Mouse (Mus musculus) neutrophil, adult 83 days (primary cell): ENCODE measurements around the gene Lpcat2b. TPM values are rescaled to one million over a fixed set of nuclear protein-coding genes. Genes with fewer than 3 reads are reported as not detected.

Experiments
- total RNA-seq, 2 experiments: library from RNA; stranded (reverse); gene quantifications; one replicate each; pipeline ENCODE4 v1.2.4; 2023

Lpcat2b gene
- not detected for total RNA-seq

GRCm38 (mm10) chr5:107431249-107431648, at the start of gene Lpcat2b:
TSS of gene Lpcat2b (plus strand) at chr5:107431549.

GRCm38 (mm10) chr5:107402436-107402835, 28.9 kb upstream of the Lpcat2b start, which contains the start of gene Ephx4:
TSS of gene Ephx4 (plus strand) at chr5:107402736.

GRCm38 (mm10) chr5:107437464-107438281, 6.3 kb downstream of the Lpcat2b start, which contains the start of gene Btbd8:
TSS of gene Btbd8 (plus strand) at chr5:107437997.

Other genes starting within 250 kb of the Lpcat2b start
- 1 to 10 TPM; 1.9 to 2.4 TPM for gene Tgfbr3, start 141.9 kb upstream of the Lpcat2b start, total RNA-seq
- gene Brdt, start 100.4 kb upstream of the Lpcat2b start, total RNA-seq = under 1 TPM; 0.15 to 0.26 TPM
- gene Ephx4, start 28.8 kb upstream of the Lpcat2b start, total RNA-seq = not detected
- gene Btbd8, start 6.4 kb downstream of the Lpcat2b start, total RNA-seq = 1 to 10 TPM; 2.7 to 5.4 TPM
- gene Gm42669, start 76.1 kb downstream of the Lpcat2b start, total RNA-seq = not detected
- not detected for gene 1700028K03Rik, start 103.2 kb downstream of the Lpcat2b start, total RNA-seq
- 1 to 10 TPM; 5.9 to 6.9 TPM for gene Rpap2, start 165.8 kb downstream of the Lpcat2b start, total RNA-seq
- gene Glmn, start 166.3 kb downstream of the Lpcat2b start, total RNA-seq = 1 to 10 TPM; 2.3 to 4.0 TPM